Mouse (Mus musculus) ES-E14 (cell line): ENCODE results near the gene Grin3a.

Experiments
- HCFC1 ChIP-seq: IDR thresholded peaks from 2 replicates; pipeline ENCODE4 v1.6.1; 2012; ENCODE audit warnings: low read length, inconsistent platforms, borderline replicate concordance; ENCODE audit not compliant: insufficient read depth
- ZC3H11A ChIP-seq: IDR thresholded peaks from 2 replicates; pipeline ENCODE4 v1.6.1; 2012; ENCODE audit warnings: low read depth, mild to moderate bottlenecking, inconsistent platforms, low read length, borderline replicate concordance
- ZNF384 ChIP-seq: IDR thresholded peaks from 2 replicates; pipeline ENCODE4 v1.6.1; 2012; ENCODE audit warnings: low read depth, low read length, inconsistent platforms

DNA sequence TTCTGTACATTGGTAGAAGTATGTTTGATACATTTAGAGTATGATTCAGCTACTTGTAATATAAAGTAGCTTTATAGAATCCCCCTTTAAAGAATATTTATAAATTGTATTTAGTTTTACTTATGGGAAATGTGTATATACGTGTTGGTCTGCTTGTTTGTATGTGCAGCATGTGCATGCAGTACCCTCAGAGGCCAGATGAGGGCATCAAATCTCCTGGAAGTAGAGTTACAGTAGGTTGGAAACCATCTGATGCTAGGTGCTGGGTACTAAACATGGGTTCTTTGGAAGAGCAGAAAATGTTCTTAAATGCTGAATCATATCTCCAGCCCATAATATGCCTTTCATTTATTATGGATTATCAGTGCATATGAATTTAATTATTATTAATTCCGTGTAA, 46.2 kb downstream of the Grin3a start:
- TF ChIP-seq ZNF384, result no peak
- no peak for TF ChIP-seq HCFC1
- 0 out of 2 replicates have a peak, but pooled peaks have one; percentile 19 for TF ChIP-seq ZC3H11A
